In genomic region chr16:97756460-97756859, GRCm38 (mm10) we compare ENCODE assay signal across 16 mouse cellular contexts. TPM values are rescaled to one million over a fixed set of nuclear protein-coding genes. Genes with fewer than 3 reads are reported as not detected.
A peak's percentile ranks its signal among the peaks of the same experiment; 100 is the strongest.
DNase-seq lines count a peak whose midpoint lies in the region; ATAC-seq lines count a peak whose summit lies in the region.
"Had no signal": no experiment of that assay in that cellular context is flagged by ENCODE, and none has a peak within 500 bp of the region (broad histone marks: within the 10 kb centered on the region; RNA-seq: fewer than 3 reads in every experiment).

No protein-coding gene starts in this region.

- H3K4me3 ChIP-seq in lung, embryonic 15.5 days: no peak overlapping the region
- no peak overlapping the region for H3K4me3 ChIP-seq in hindbrain, embryonic 13.5 days
- H3K4me3 ChIP-seq: embryonic facial prominence, embryonic 13.5 days; forebrain, embryonic 12.5 days; heart, adult 2 months had no signal

- peak; percentile 44; the same call in 1 of the 2 replicates for ATAC-seq in lung, embryonic 15.5 days (ENCODE audit: borderline replicate concordance, extremely low read depth, low FRiP score, low TSS enrichment)
- ATAC-seq in common myeloid progenitor, adult 5-6 weeks (replicated peaks; ENCODE audit: low read depth, poor library complexity, severe bottlenecking): peak; percentile 34
- no peak for ATAC-seq in hindbrain, embryonic 13.5 days (ENCODE audit: low FRiP score)
- ATAC-seq: hindbrain, embryonic 16.5 days had no signal

- H3K27ac ChIP-seq in lung, embryonic 15.5 days: no peak overlapping the region
- no peak overlapping the region for H3K27ac ChIP-seq in hindbrain, embryonic 13.5 days
- H3K27ac ChIP-seq: embryonic facial prominence, embryonic 13.5 days; forebrain, embryonic 12.5 days; heart, adult 2 months had no signal

- no peak for DNase-seq in lung, postnatal 25 days (ENCODE audit: low spot score)
- peak; percentile 18 to 49 for DNase-seq in kidney, postnatal 25 days
- DNase-seq in gastrocnemius, postnatal 10 days: no peak
- no peak for DNase-seq in cerebellum, postnatal 25 days
- DNase-seq: adrenal gland, postnatal 25 days; cerebellum, postnatal 14 days; heart, adult 2 months; heart, postnatal 10 days had no signal

- WGBS in lung, embryonic 15.5 days: 37% methylated on average over 2 of the region's 2 CpGs
- 82% methylated on average over 2 of the region's 2 CpGs for WGBS in hindbrain, embryonic 13.5 days

- no peak overlapping the region for H3K4me2 ChIP-seq in lung, embryonic 15.5 days
- no peak overlapping the region for H3K4me2 ChIP-seq in hindbrain, embryonic 13.5 days
- H3K4me2 ChIP-seq: embryonic facial prominence, embryonic 13.5 days; forebrain, embryonic 12.5 days had no signal

- no peaks in the 10 kb centered on the region for H3K9me3 ChIP-seq in lung, embryonic 15.5 days
- H3K9me3 ChIP-seq in hindbrain, embryonic 13.5 days: no peaks in the 10 kb centered on the region
- H3K9me3 ChIP-seq: embryonic facial prominence, embryonic 13.5 days; forebrain, embryonic 12.5 days had no signal

- peaks cover 21% of the 10 kb centered on the region for H3K4me1 ChIP-seq in lung, embryonic 15.5 days
- H3K4me1 ChIP-seq in hindbrain, embryonic 13.5 days (replicated peaks): no peaks in the 10 kb centered on the region
- H3K4me1 ChIP-seq: embryonic facial prominence, embryonic 13.5 days; forebrain, embryonic 12.5 days had no signal

- no peak overlapping the region for H3K9ac ChIP-seq in lung, embryonic 15.5 days
- no peak overlapping the region for H3K9ac ChIP-seq in hindbrain, embryonic 13.5 days
- H3K9ac ChIP-seq: embryonic facial prominence, embryonic 13.5 days; forebrain, embryonic 12.5 days had no signal

- H3K27me3 ChIP-seq in lung, embryonic 15.5 days: peaks cover 8% of the 10 kb centered on the region; the same call in 1 of the 2 replicates
- peaks cover 13% of the 10 kb centered on the region for H3K27me3 ChIP-seq in hindbrain, embryonic 13.5 days

- H3K36me3 ChIP-seq in lung, embryonic 15.5 days: no peaks in the 10 kb centered on the region
- H3K36me3 ChIP-seq in hindbrain, embryonic 13.5 days: no peaks in the 10 kb centered on the region
- H3K36me3 ChIP-seq: embryonic facial prominence, embryonic 13.5 days; forebrain, embryonic 12.5 days had no signal

RNA-seq across cellular contexts. Expression of gene Ripk4, which starts 7.1 kb away (rescaled TPM):
- 15.5 and 16.0 TPM in 2 replicates for polyA plus RNA-seq in lung, embryonic 15.5 days (2015; fragmentation: Nextera tagmentation; extraction: Ambion mirVana)
- not detected in 2 replicates for total RNA-seq in common myeloid progenitor, adult 5-6 weeks (2017)
- total RNA-seq in gastrocnemius, postnatal 10 days (2021): not detected
- polyA plus RNA-seq in hindbrain, embryonic 13.5 days (2015; fragmentation: Nextera tagmentation; extraction: Ambion mirVana): 0.53 and 0.63 TPM in 2 replicates
- total RNA-seq: megakaryocyte-erythroid progenitor cell, adult 5-6 weeks; neutrophil, adult 5-6 weeks had no signal

Comparison
In these comparisons a context has a peak if more than half of its experiments do, and no peak if none do; other contexts are left out.
1. DNase-seq: peak in kidney, postnatal 25 days (2 of 2); none in lung, postnatal 25 days (single experiment), gastrocnemius, postnatal 10 days (single experiment) and cerebellum, postnatal 25 days (0 of 2).